Mouse (Mus musculus): ENCODE data around the gene Gfm2.
A peak's percentile ranks its signal among the peaks of the same experiment; 100 is the strongest.

Gfm2 gene

GRCm38 (mm10) chr13:97187693-97188092 is 50.0 kb downstream of the Gfm2 start:
- no peak for DNase-seq (ENCODE audit: extremely low read depth, low read depth, low spot score)

GRCm38 (mm10) chr13:97192649-97193048 is 54.9 kb downstream of the Gfm2 start:
- no peak for DNase-seq (ENCODE audit: extremely low read depth, low read depth, low spot score)

- DNase-seq (ENCODE audit: extremely low read depth, low read depth, low spot score), result no peak
Observed at GRCm38 (mm10) chr13:97193420-97193819, 55.7 kb downstream of the Gfm2 start.

- no peak for DNase-seq (ENCODE audit: extremely low read depth, low read depth, low spot score)
Observed at GRCm38 (mm10) chr13:97196186-97196924, 58.6 kb downstream of the Gfm2 start.

- DNase-seq (ENCODE audit: extremely low read depth, low read depth, low spot score), result peak; percentile 23
Observed at GRCm38 (mm10) chr13:97196925-97197218, 59.1 kb downstream of the Gfm2 start.

- no peak for DNase-seq (ENCODE audit: extremely low read depth, low read depth, low spot score)
Observed at GRCm38 (mm10) chr13:97197932-97198562, 60.3 kb downstream of the Gfm2 start, which contains the start of gene Hexb. Gene Hexb, minus strand, starts transcription at chr13:97198357.

GRCm38 (mm10) chr13:97199123-97199522 is 61.4 kb downstream of the Gfm2 start:
- no peak for DNase-seq (ENCODE audit: extremely low read depth, low read depth, low spot score)

GRCm38 (mm10) chr13:97201076-97201475 is 63.3 kb downstream of the Gfm2 start:
- no peak for DNase-seq (ENCODE audit: extremely low read depth, low read depth, low spot score)

- no peak for DNase-seq (ENCODE audit: extremely low read depth, low read depth, low spot score)
Observed at GRCm38 (mm10) chr13:97201896-97202295, 64.2 kb downstream of the Gfm2 start.

GRCm38 (mm10) chr13:97205052-97205701 is 67.4 kb downstream of the Gfm2 start:
- DNase-seq (ENCODE audit: extremely low read depth, low read depth, low spot score), result peak; percentile 33

- DNase-seq (ENCODE audit: extremely low read depth, low read depth, low spot score), result no peak
Observed at GRCm38 (mm10) chr13:97206046-97206445, 68.3 kb downstream of the Gfm2 start.

GRCm38 (mm10) chr13:97207472-97208111 is 69.9 kb downstream of the Gfm2 start:
- no peak for DNase-seq (ENCODE audit: extremely low read depth, low read depth, low spot score)

GRCm38 (mm10) chr13:97208112-97208478 is 70.4 kb downstream of the Gfm2 start:
- DNase-seq (ENCODE audit: extremely low read depth, low read depth, low spot score), result no peak

- no peak for DNase-seq (ENCODE audit: extremely low read depth, low read depth, low spot score)
Observed at GRCm38 (mm10) chr13:97208500-97209010, 70.8 kb downstream of the Gfm2 start.

- DNase-seq (ENCODE audit: extremely low read depth, low read depth, low spot score), result no peak
Observed at GRCm38 (mm10) chr13:97214583-97215268, 77.0 kb downstream of the Gfm2 start.

- no peak for DNase-seq (ENCODE audit: extremely low read depth, low read depth, low spot score)
Observed at GRCm38 (mm10) chr13:97215563-97215962, 77.8 kb downstream of the Gfm2 start.

GRCm38 (mm10) chr13:97216196-97216595 is 78.5 kb downstream of the Gfm2 start:
- DNase-seq (ENCODE audit: extremely low read depth, low read depth, low spot score), result no peak

GRCm38 (mm10) chr13:97220022-97220421 is 82.3 kb downstream of the Gfm2 start:
- DNase-seq (ENCODE audit: extremely low read depth, low read depth, low spot score), result no peak

- no peak for DNase-seq (ENCODE audit: extremely low read depth, low read depth, low spot score)
Observed at GRCm38 (mm10) chr13:97223856-97224255, 86.1 kb downstream of the Gfm2 start.

- DNase-seq (ENCODE audit: extremely low read depth, low read depth, low spot score), result no peak
Observed at GRCm38 (mm10) chr13:97224341-97224982, 86.7 kb downstream of the Gfm2 start.
